Mouse (Mus musculus) adipocyte (in vitro differentiated cells): ENCODE data around the gene Babam1.

Experiments used
- DNase-seq: peaks from one replicate; pipeline ENCODE4 v3.0.0-alpha.2; 2016; ENCODE audit warnings: low spot score

The Babam1 gene

DNA sequence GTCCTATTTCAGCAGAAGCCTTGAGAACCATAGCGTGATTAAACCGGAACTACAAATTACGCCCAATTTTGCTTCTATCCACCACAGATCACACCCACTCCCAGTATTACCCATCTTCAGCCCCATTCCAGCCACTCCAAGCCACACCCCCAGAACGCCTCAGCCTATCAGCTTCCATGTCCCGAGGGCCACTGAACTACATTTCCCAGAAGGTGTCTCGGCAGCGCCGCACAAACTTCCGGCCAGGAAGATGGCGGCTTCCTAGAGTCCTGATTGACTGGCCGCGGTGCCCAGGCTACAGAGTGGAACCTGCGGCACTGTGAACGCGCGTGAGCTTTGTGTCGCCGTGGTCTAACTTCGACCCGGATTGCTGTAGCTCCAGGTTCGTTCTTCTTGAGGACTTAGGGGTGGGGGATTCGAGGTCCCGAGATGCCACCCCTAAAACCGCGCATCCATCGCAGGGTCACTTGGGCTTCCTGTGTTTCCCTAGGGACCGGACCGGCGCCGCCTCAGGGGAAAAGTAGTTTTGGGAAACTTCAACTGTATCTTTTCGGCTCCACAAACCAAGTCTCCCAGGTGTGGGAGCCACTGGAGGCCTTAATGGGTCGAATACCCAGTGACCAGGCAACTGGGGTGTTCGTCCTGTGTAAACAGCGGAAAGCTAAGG is at the start of gene Babam1:
Babam1 (plus strand) TSS at position 223 of the 667 bp plus-strand sequence.
- DNase-seq = peak; percentile 98

- DNase-seq = no peak
Observed at GRCm38 (mm10) chr8:71351117-71351516, 45.5 kb upstream of the Babam1 start.

GRCm38 (mm10) chr8:71351520-71351919 is 45.1 kb upstream of the Babam1 start:
- DNase-seq = no peak

DNA sequence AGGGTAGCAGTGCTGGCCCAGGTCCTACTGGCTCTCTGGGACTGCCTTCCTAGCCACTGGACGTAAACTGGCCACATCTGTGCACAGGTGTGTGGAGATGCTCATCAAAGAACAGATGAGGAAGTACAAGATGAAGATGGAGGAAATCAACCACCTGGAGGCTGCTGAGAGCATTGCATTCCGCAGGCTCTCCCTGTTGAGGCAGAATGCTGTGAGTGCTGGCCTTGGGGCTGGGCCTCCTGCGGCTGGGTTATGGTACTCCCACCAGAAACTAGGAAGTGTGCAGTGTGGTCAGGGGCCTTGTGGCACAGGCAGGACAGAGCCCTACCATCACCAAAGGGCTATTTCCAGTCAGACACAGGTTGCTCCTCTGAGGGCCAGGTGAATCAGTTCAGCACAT is 38.6 kb upstream of the Babam1 start:
- DNase-seq = no peak

GRCm38 (mm10) chr8:71366771-71367528 is 29.7 kb upstream of the Babam1 start, which contains the start of gene Use1:
TSS of gene Use1 (plus strand) at chr8:71366848.
- DNase-seq = peak; percentile 96

DNA sequence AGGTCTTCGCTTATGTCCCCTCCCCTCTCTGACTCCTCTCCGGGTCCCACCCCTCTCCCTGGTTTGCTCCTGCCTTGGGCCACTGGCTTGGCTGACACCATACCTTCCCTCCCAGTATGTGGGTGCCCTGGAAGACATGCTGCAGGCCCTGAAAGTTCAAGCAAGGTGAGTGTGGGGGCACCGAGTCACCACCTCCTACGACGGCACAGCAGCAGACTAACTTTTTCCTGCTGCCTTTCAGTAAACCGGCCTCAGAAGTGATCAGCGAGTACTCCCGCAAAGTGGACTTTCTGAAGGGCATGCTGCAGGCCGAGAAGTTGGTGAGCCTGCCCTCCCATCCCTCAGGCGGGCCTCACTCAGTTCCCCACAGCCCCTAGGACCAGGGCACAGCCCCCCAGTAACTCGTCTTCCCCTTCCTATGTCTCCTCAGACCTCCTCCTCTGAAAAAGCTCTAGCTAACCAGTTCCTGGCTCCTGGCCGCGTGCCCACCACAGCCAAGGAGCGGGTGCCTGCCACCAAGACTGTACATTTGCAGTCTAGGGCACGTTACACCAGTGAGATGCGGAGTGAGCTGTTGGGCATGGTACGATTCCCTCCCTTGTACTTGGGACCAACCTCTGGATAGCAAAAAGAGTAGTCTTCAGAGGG is 29.0 kb upstream of the Babam1 start:
- DNase-seq = peak; percentile 47

GRCm38 (mm10) chr8:71368366-71368765 is 28.3 kb upstream of the Babam1 start:
- DNase-seq = no peak

GRCm38 (mm10) chr8:71369040-71369718 is 27.5 kb upstream of the Babam1 start:
- no peak for DNase-seq

- DNase-seq = no peak
Observed at GRCm38 (mm10) chr8:71370711-71371235, 25.9 kb upstream of the Babam1 start.

DNA sequence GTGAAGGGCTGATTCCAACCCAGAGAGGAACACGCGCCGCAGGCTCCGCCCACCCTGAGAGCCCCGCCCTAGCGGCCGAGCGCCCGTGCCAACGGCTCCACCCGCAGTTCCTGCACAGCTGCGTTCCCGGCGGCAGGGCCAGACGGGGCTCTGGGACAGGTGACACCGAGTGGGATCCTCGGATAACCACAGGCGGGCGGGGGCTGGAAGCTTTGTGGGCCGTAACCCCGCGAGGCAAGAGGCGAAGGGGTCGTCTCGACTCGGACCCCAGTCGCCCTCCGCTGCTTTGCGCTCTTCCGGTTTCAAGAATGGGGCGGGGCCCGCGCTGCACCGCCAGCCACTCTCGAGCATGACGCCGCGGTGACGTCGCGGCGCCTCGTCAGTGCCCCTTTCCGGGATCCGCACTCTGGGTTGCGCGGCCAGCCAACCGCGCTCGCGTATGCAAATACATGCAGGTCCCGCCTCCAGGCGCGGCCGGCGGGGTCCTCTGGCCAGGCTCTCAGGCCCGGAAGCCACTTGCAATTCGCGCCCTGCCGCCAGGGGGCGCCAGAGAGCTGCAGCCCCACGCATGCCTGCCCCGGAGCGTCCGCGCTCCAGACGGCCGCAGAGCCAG is 25.3 kb upstream of the Babam1 start, which contains the start of gene Ocel1:
Ocel1 (plus strand) TSS at position 63 of the 613 bp plus-strand sequence.
- DNase-seq = peak; percentile 96

DNA sequence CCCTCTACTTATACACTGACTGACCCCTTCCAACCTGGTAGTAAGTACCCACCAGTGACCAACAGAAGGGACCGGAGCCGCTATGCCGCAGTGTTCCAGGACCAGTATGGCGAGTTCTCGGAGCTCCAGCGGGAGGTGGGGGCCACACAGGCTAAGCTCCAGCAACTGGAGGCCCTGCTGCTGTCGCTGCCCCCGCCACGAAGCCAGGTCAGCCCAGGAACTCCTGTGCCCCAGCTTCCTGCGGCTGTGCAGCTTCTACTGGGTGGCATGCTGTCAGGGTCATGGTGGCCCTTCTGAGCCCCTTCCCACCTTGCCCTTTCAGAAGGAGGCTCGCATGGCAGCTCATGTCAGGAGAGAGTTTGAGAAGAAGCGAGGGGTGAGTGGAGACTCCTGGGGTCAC is 24.2 kb upstream of the Babam1 start:
- no peak for DNase-seq

GRCm38 (mm10) chr8:71373000-71373399 is 23.7 kb upstream of the Babam1 start:
- no peak for DNase-seq

- no peak for DNase-seq
Observed at GRCm38 (mm10) chr8:71374616-71375206, 21.9 kb upstream of the Babam1 start.

- no peak for DNase-seq
Observed at GRCm38 (mm10) chr8:71375581-71376422, 20.9 kb upstream of the Babam1 start.

- no peak for DNase-seq
Observed at GRCm38 (mm10) chr8:71376423-71377030, 20.1 kb upstream of the Babam1 start.

- DNase-seq = no peak
Observed at GRCm38 (mm10) chr8:71379008-71379407, 17.7 kb upstream of the Babam1 start.

- DNase-seq = no peak
Observed at GRCm38 (mm10) chr8:71379512-71380075, 17.1 kb upstream of the Babam1 start.

- no peak for DNase-seq
Observed at GRCm38 (mm10) chr8:71380178-71381171, 16.2 kb upstream of the Babam1 start.
